Comparison of ENCODE assay signal across 8 mouse cellular contexts in the genomic region with DNA sequence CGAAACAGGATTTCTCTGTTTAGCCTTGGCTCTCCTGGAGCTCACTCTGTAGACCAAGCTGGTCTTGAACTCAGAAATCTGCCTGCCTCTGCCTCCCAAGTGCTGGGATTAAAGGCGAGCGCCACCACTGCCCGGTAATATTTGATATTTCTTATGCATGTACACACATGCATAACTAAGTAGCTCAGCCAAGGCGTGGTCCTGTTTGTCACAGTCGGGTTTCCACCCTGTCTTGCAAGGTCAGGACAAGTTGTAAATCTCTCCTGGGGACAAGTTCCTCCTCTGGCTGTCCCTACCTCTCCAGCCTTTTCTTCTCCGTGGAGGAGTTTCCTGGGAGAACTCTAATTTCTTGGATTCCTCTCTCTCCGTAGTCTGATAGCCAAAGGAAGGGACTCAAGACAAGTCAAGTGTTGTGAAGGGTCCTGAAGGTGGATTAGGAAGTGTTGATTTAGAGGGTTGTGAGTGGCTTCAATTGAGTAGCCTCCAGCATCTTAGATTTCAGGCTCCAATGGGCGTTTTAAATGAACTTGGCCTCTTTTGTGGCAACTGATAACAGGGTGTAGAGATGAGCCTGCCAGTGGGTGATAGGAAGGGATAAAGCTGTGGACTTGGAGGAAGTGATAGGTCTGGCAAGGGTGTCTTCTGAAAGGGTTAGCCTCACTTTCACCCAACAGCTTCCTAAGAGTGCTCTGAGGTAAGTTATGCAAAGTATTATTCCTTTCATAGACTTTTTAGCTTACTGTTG. TPM values are rescaled to one million over a fixed set of nuclear protein-coding genes. Genes with fewer than 3 reads are reported as not detected.
DNase-seq lines count a peak whose midpoint lies in the region; ATAC-seq and TF ChIP-seq lines count a peak whose summit lies in the region.

A gene (plus strand): TSS at position 524 of the 745 bp plus-strand sequence.

- no peak for TF ChIP-seq CTCF in CH12.LX (conservative IDR thresholded peaks at IDR 0.05 in 1 of 2, IDR thresholded peaks at IDR 0.05 in 1 of 2; ENCODE audit: low read depth in 2 of 2, low read length in 2 of 2)

- peak; percentile 80 for ATAC-seq in heart, embryonic 11.5 days (replicated peaks; ENCODE audit: insufficient number of reproducible peaks, low FRiP score, low TSS enrichment)
- ATAC-seq in embryonic facial prominence, embryonic 13.5 days (ENCODE audit: insufficient number of reproducible peaks, insufficient read depth, low FRiP score, low TSS enrichment, low read depth): no peak
- ATAC-seq in liver, embryonic 15.5 days (ENCODE audit: insufficient read depth): peak; percentile 90

- no peaks in the 10 kb centered on the region for H3K9me3 ChIP-seq in heart, embryonic 11.5 days (replicated peaks; ENCODE audit: control insufficient read depth, low read length)
- H3K9me3 ChIP-seq in CH12.LX (replicated peaks; ENCODE audit: low read length): no peaks in the 10 kb centered on the region
- H3K9me3 ChIP-seq in embryonic facial prominence, embryonic 13.5 days: no peaks in the 10 kb centered on the region
- H3K9me3 ChIP-seq in liver, embryonic 15.5 days (replicated peaks): no peaks in the 10 kb centered on the region

- H3K4me2 ChIP-seq in heart, embryonic 11.5 days: peak within 1 kb of the TSS; percentile 34
- peak within 1 kb of the TSS; percentile 82 for H3K4me2 ChIP-seq in CH12.LX (ENCODE audit: insufficient read depth, low read depth, poor library complexity, severe bottlenecking)
- H3K4me2 ChIP-seq in embryonic facial prominence, embryonic 13.5 days: no peak within 1 kb of the TSS
- peak within 1 kb of the TSS; percentile 90 for H3K4me2 ChIP-seq in liver, embryonic 15.5 days

- no peak for TF ChIP-seq RAD21 in CH12.LX (IDR thresholded peaks at IDR 0.05; ENCODE audit: low read depth, low read length)

- peak within 1 kb of the TSS; percentile 66 for H3K27ac ChIP-seq in heart, embryonic 11.5 days (ENCODE audit: low read depth, low read length)
- H3K27ac ChIP-seq in CH12.LX (ENCODE audit: insufficient read depth, low read depth): no peak within 1 kb of the TSS
- no peak within 1 kb of the TSS for H3K27ac ChIP-seq in embryonic facial prominence, embryonic 13.5 days
- H3K27ac ChIP-seq in liver, embryonic 15.5 days (replicated peaks): peak within 1 kb of the TSS; percentile 96

- no peaks in the 10 kb centered on the region for H3K27me3 ChIP-seq in heart, embryonic 11.5 days (ENCODE audit: control insufficient read depth, insufficient read depth, low read length)
- H3K27me3 ChIP-seq in CH12.LX (replicated peaks): no peaks in the 10 kb centered on the region
- H3K27me3 ChIP-seq in embryonic facial prominence, embryonic 13.5 days: no peaks in the 10 kb centered on the region
- H3K27me3 ChIP-seq in liver, embryonic 15.5 days: no peaks in the 10 kb centered on the region

- H3K4me3 ChIP-seq in heart, embryonic 11.5 days (ENCODE audit: low read depth, low read length): peak within 1 kb of the TSS; percentile 61
- no peak within 1 kb of the TSS for H3K4me3 ChIP-seq in CH12.LX (replicated peaks in 1 of 3; ENCODE audit: low read depth in 2 of 3, low read length in 2 of 3, poor library complexity in 1 of 3)
- no peak within 1 kb of the TSS for H3K4me3 ChIP-seq in embryonic facial prominence, embryonic 13.5 days
- peak within 1 kb of the TSS; percentile 77 for H3K4me3 ChIP-seq in liver, embryonic 15.5 days (replicated peaks)

- no peaks in the 10 kb centered on the region for H3K36me3 ChIP-seq in heart, embryonic 11.5 days (ENCODE audit: control insufficient read depth, insufficient read depth, low read length)
- no peaks in the 10 kb centered on the region for H3K36me3 ChIP-seq in CH12.LX (replicated peaks in 1 of 2; ENCODE audit: control insufficient read depth in 1 of 2, insufficient read depth in 1 of 2, low read length in 1 of 2)
- no peaks in the 10 kb centered on the region for H3K36me3 ChIP-seq in embryonic facial prominence, embryonic 13.5 days
- no peaks in the 10 kb centered on the region for H3K36me3 ChIP-seq in liver, embryonic 15.5 days (replicated peaks)

- no peaks in the 10 kb centered on the region for H3K4me1 ChIP-seq in heart, embryonic 11.5 days (ENCODE audit: control insufficient read depth, insufficient read depth, low read length)
- H3K4me1 ChIP-seq in CH12.LX (ENCODE audit: control insufficient read depth in 1 of 2, insufficient read depth in 2 of 2): peaks cover 2 to 26% of the 10 kb centered on the region in 2 experiments; a peak in 2 of 4 replicates
- no peaks in the 10 kb centered on the region; the same call in 1 of the 2 replicates for H3K4me1 ChIP-seq in embryonic facial prominence, embryonic 13.5 days
- peaks cover 71% of the 10 kb centered on the region for H3K4me1 ChIP-seq in liver, embryonic 15.5 days (replicated peaks)

- no peak for DNase-seq in heart, postnatal 10 days
- no peak for DNase-seq in CH12.LX (ENCODE audit: extremely low read depth)
- DNase-seq in neural tube, embryonic 10.5 days (ENCODE audit: extremely low spot score, low spot score): no peak
- no peak for DNase-seq in thymus, postnatal 36 days
- DNase-seq in left cerebral cortex, adult 18-20 months (ENCODE audit: low spot score in 2 of 2): no peak

- WGBS in heart, embryonic 11.5 days (ENCODE audit: insufficient replicate concordance): 74% methylated on average over 9 of the region's 9 CpGs
- WGBS in embryonic facial prominence, embryonic 13.5 days: 84% methylated on average over 9 of the region's 9 CpGs
- WGBS in liver, embryonic 15.5 days (ENCODE audit: insufficient replicate concordance): 29% methylated on average over 9 of the region's 9 CpGs

- H3K79me2 ChIP-seq in CH12.LX (replicated peaks; ENCODE audit: control insufficient read depth, extremely low read depth, insufficient read depth, poor library complexity, severe bottlenecking): no peaks in the 10 kb centered on the region

- no peak for TF ChIP-seq EP300 in CH12.LX (IDR thresholded peaks at IDR 0.05; ENCODE audit: low read length)

- H3K9ac ChIP-seq in heart, embryonic 11.5 days (ENCODE audit: low read depth, low read length): no peak within 1 kb of the TSS
- H3K9ac ChIP-seq in CH12.LX (ENCODE audit: insufficient read depth, low read depth): peak within 1 kb of the TSS; percentile 34; the same call in 1 of the 2 replicates
- H3K9ac ChIP-seq in embryonic facial prominence, embryonic 13.5 days: no peak within 1 kb of the TSS
- peak within 1 kb of the TSS; percentile 83 for H3K9ac ChIP-seq in liver, embryonic 15.5 days

- in situ Hi-C loops in CH12.LX (cut with MboI; ENCODE audit: low pct_ligation_motif_present, low pct_unique_long_range_greater_than_20kb, low sequenced_read_pairs): no loop called here

- no peak for TF ChIP-seq POLR2A in CH12.LX (IDR thresholded peaks at IDR 0.05; ENCODE audit: low read depth, low read length)

- dilution Hi-C loops in CH12.LX (cut with MboI; ENCODE audit: extremely low pct_ligation_motif_present, extremely low pct_unique_long_range_greater_than_20kb, low sequenced_read_pairs): no loop called here

- intact Hi-C loops in heart, postnatal 10 days (cut with DNase I): no loop called here

TF ChIP-seq in CH12.LX, 34 proteins besides CTCF, POLR2A, EP300 and RAD21:
- TF ChIP-seq PAX5 (IDR thresholded peaks at IDR 0.05; ENCODE audit: low read length) (no peak), TBP (conservative IDR thresholded peaks at IDR 0.05; ENCODE audit: low read depth, low read length) (no peak), ELF1 (IDR thresholded peaks at IDR 0.05; ENCODE audit: low read depth, low read length) (no peak), JUN (IDR thresholded peaks at IDR 0.05; ENCODE audit: insufficient read depth, low read depth, low read length) (no peak), ETS1 (conservative IDR thresholded peaks at IDR 0.05; ENCODE audit: low read depth, low read length) (no peak), UBTF (IDR thresholded peaks at IDR 0.05; ENCODE audit: low read depth, low read length) (no peak), MAZ (IDR thresholded peaks at IDR 0.05; ENCODE audit: low read depth, low read length) (no peak), JUND (conservative IDR thresholded peaks at IDR 0.05; ENCODE audit: low read depth, low read length) (no peak), MAFK (IDR thresholded peaks at IDR 0.05; ENCODE audit: insufficient replicate concordance, low read length) (no peak), RCOR1 (conservative IDR thresholded peaks at IDR 0.05; ENCODE audit: low read depth, low read length) (no peak), TCF12 (IDR thresholded peaks at IDR 0.05; ENCODE audit: low read depth, low read length) (no peak), IRF4 (IDR thresholded peaks at IDR 0.05; ENCODE audit: low read depth, low read length) (no peak), CHD2 (IDR thresholded peaks at IDR 0.05; ENCODE audit: low read length) (no peak), POLR2AphosphoS2 (IDR thresholded peaks at IDR 0.05; ENCODE audit: low read depth, low read length) (no peak), ZMIZ1 (IDR thresholded peaks at IDR 0.05; ENCODE audit: low read depth, low read length) (no peak), SMC3 (IDR thresholded peaks at IDR 0.05; ENCODE audit: low read depth, low read length) (no peak), MEF2A (IDR thresholded peaks at IDR 0.05; ENCODE audit: borderline replicate concordance, low read depth, low read length) (no peak), SIN3A (IDR thresholded peaks at IDR 0.05; ENCODE audit: low read length) (no peak)

RNA-seq across cellular contexts. Expression of the gene that starts here (rescaled TPM):
- polyA plus RNA-seq in heart, embryonic 11.5 days (2014; fragmentation: Nextera tagmentation; extraction: Ambion mirVana): 26.7 and 26.8 TPM in 2 replicates
- total RNA-seq in heart, postnatal 10 days (2021): 1 to 10 TPM; 6.6 to 7.7 TPM
- total RNA-seq in CH12.LX (2012; rRNA removed) (12.3 and 16.5 TPM in 2 replicates), CH12.LX (2014; rRNA removed) (11.0 and 13.1 TPM in 2 replicates)
- polyA plus RNA-seq in CH12.LX (2012; ENCODE audit: insufficient read length, low read depth): 22.5 and 34.9 TPM in 2 replicates
- polyA plus RNA-seq in embryonic facial prominence, embryonic 13.5 days (2015; fragmentation: Nextera tagmentation; extraction: Ambion mirVana): 13.4 and 14.2 TPM in 2 replicates
- 38.0 and 43.0 TPM in 2 replicates for polyA plus RNA-seq in liver, embryonic 15.5 days (2015; fragmentation: Nextera tagmentation; extraction: Ambion mirVana)
- total RNA-seq in left cerebral cortex, adult 18-20 months (2021): under 1 TPM; 0.26 to 0.77 TPM

Comparison
In these comparisons a context has a peak if more than half of its experiments do, and no peak if none do; other contexts are left out.
1. RNA of the gene that starts here (total RNA-seq): 11.0 to 16.5 TPM in CH12.LX and 6.6 to 7.7 TPM in heart, postnatal 10 days; 0.26 to 0.77 TPM in left cerebral cortex, adult 18-20 months; every median in the first group is over 4 times any median in the second.
2. H3K27ac ChIP-seq: peak in heart, embryonic 11.5 days (single experiment) and liver, embryonic 15.5 days (single experiment); none in CH12.LX (single experiment) and embryonic facial prominence, embryonic 13.5 days (single experiment).
3. H3K4me3 ChIP-seq: peak in heart, embryonic 11.5 days (single experiment) and liver, embryonic 15.5 days (single experiment); none in CH12.LX (0 of 3) and embryonic facial prominence, embryonic 13.5 days (single experiment).
4. H3K9ac ChIP-seq: peak in CH12.LX (single experiment) and liver, embryonic 15.5 days (single experiment); none in heart, embryonic 11.5 days (single experiment) and embryonic facial prominence, embryonic 13.5 days (single experiment).